Mouse (Mus musculus): Measurements from ENCODE around the gene Nfasc. TPM values are rescaled to one million over a fixed set of nuclear protein-coding genes. Genes with fewer than 3 reads are reported as not detected.

Gene Nfasc
- polyA plus RNA-seq, 1 experiment = 0.01 TPM

DNA sequence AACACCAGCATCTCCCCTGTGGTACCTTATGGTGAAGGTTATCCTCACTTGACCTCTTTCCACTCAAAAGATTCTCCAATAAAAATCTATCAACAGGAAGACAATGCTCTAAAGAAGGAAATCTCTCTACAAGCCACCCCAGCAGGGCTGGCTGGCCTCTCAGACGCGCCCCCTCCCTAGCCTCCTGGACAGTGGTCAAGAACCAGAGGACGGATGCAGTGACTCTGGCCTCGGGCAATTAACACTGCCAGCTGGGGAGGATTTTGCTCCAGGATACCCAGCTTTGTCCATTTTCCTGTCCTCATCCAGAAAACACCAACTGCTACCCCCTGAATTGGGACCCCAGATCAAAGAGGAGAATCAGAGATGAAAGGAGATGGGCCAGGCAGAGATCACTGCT, 44.7 kb downstream of the Nfasc start:
- no peak for TF ChIP-seq GATA1 (IDR thresholded peaks at IDR 0.05; ENCODE audit: borderline replicate concordance, low read length)
- H3K9me3 ChIP-seq = no peaks in the 10 kb centered on the region
- H3K27me3 ChIP-seq (replicated peaks) = peaks cover 29% of the 10 kb centered on the region
- H3K4me1 ChIP-seq = no peaks in the 10 kb centered on the region
- H3K36me3 ChIP-seq (replicated peaks; ENCODE audit: low read length) = no peaks in the 10 kb centered on the region
- no peak overlapping the region for H3K4me3 ChIP-seq (replicated peaks)

GRCm38 (mm10) chr1:132696232-132696631, 45.4 kb downstream of the Nfasc start:
- Histone ChIP-seq H3K9me3 (no peaks in the 10 kb centered on the region), H3K4me1 (no peaks in the 10 kb centered on the region), H3K27me3 (replicated peaks) (peaks cover 28% of the 10 kb centered on the region), H3K36me3 (replicated peaks; ENCODE audit: low read length) (no peaks in the 10 kb centered on the region), H3K4me3 (replicated peaks) (no peak overlapping the region)
- TF ChIP-seq FLI1 (IDR thresholded peaks at IDR 0.05; ENCODE audit: low read length) = no peak
- no peak for TF ChIP-seq GATA1 (IDR thresholded peaks at IDR 0.05; ENCODE audit: borderline replicate concordance, low read length)

DNA sequence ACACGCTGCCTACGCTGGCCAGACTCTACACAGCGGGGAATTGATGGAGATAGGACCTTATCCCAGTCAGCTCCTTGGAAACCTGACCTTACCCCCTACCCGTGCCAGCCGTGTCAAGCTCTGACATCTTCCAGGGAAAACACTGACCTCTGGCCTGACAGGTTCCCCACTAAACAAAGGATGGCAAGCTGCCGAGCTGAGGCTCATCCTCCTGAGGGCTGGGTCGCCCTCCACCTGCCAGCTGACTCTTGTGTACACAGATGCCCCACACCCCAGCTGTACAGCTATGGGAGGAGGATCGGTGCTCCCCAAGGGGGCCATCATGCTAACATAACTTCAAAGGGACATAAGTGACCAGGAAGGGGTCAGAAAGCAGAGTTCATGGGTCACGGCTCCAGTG, 47.6 kb downstream of the Nfasc start:
- no peak for TF ChIP-seq FLI1 (IDR thresholded peaks at IDR 0.05; ENCODE audit: low read length)
- no peak for TF ChIP-seq GATA1 (IDR thresholded peaks at IDR 0.05; ENCODE audit: borderline replicate concordance, low read length)
- Histone ChIP-seq H3K4me3 (replicated peaks) (no peak overlapping the region), H3K36me3 (replicated peaks; ENCODE audit: low read length) (no peaks in the 10 kb centered on the region), H3K27me3 (replicated peaks) (peaks cover 25% of the 10 kb centered on the region), H3K4me1 (no peaks in the 10 kb centered on the region), H3K9me3 (no peaks in the 10 kb centered on the region)

GRCm38 (mm10) chr1:132689181-132689580, 52.4 kb downstream of the Nfasc start:
- H3K27me3 ChIP-seq (replicated peaks) = peaks cover 19% of the 10 kb centered on the region
- no peak for TF ChIP-seq GATA1 (IDR thresholded peaks at IDR 0.05; ENCODE audit: borderline replicate concordance, low read length)
- TF ChIP-seq FLI1 (IDR thresholded peaks at IDR 0.05; ENCODE audit: low read length) = no peak
- H3K4me3 ChIP-seq (replicated peaks) = no peak overlapping the region

DNA sequence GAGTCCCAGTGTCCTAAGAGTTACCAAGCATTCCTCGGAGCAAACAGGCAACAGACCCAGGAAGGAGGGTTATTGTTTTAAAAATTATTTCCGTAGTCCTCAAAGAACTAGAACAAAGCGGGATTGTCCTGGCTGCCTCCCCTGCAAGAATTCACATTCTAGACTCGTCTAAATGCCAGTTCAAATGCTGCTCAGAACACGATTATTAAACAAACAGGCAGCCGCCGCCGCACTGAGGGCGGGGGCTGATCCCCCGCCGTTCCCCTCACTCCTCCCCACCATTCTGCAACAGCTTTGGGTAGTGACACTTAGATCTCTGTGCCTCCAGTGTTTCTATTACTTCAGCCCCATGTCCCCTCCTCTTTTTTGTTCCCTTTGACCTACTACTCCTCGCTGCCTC, 62.7 kb downstream of the Nfasc start:
- H3K4me3 ChIP-seq (replicated peaks) = no peak overlapping the region
- no peak for TF ChIP-seq FLI1 (IDR thresholded peaks at IDR 0.05; ENCODE audit: low read length)
- no peak for TF ChIP-seq GATA1 (IDR thresholded peaks at IDR 0.05; ENCODE audit: borderline replicate concordance, low read length)
- peaks cover 5% of the 10 kb centered on the region for H3K9me3 ChIP-seq
- H3K36me3 ChIP-seq (replicated peaks; ENCODE audit: low read length) = no peaks in the 10 kb centered on the region
- peaks cover 14% of the 10 kb centered on the region for H3K27me3 ChIP-seq (replicated peaks)
- H3K4me1 ChIP-seq = no peaks in the 10 kb centered on the region

More at GRCm38 (mm10) chr1:132689181-132689580, 52.4 kb downstream of the Nfasc start:
- no peaks in the 10 kb centered on the region for H3K4me1 ChIP-seq
- H3K9me3 ChIP-seq = no peaks in the 10 kb centered on the region
- H3K36me3 ChIP-seq (replicated peaks; ENCODE audit: low read length) = no peaks in the 10 kb centered on the region

DNA sequence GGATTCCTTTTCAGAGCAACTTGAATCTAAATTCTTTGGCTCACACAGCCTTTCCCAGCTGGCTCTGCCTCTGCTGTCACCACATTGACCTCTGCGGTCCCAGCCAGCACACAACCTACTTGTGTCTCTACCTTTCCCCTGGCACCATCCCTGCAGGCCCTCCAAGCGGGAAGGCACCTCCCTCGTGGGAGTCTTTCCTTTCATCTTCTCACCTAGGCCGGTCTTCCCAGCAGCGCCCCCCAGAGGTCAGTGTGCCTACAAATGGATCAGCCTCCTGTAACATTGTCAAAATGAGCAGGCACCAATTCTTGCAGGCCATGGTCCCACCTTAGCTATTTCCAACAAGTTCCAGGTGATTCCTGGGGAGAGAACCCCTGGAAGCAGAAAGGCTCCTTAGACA, 63.5 kb downstream of the Nfasc start:
- TF ChIP-seq GATA1 (IDR thresholded peaks at IDR 0.05; ENCODE audit: borderline replicate concordance, low read length) (no peak), FLI1 (IDR thresholded peaks at IDR 0.05; ENCODE audit: low read length) (no peak)
- Histone ChIP-seq H3K9me3 (peaks cover 5% of the 10 kb centered on the region), H3K27me3 (replicated peaks) (peaks cover 14% of the 10 kb centered on the region), H3K4me1 (no peaks in the 10 kb centered on the region), H3K4me3 (replicated peaks) (no peak overlapping the region), H3K36me3 (replicated peaks; ENCODE audit: low read length) (no peaks in the 10 kb centered on the region)

GRCm38 (mm10) chr1:132672704-132673103, 68.9 kb downstream of the Nfasc start:
- Histone ChIP-seq H3K4me1 (no peaks in the 10 kb centered on the region), H3K36me3 (replicated peaks; ENCODE audit: low read length) (no peaks in the 10 kb centered on the region), H3K27me3 (replicated peaks) (peaks cover 12% of the 10 kb centered on the region), H3K4me3 (replicated peaks) (no peak overlapping the region), H3K9me3 (no peaks in the 10 kb centered on the region)
- TF ChIP-seq GATA1 (IDR thresholded peaks at IDR 0.05; ENCODE audit: borderline replicate concordance, low read length) (no peak), FLI1 (IDR thresholded peaks at IDR 0.05; ENCODE audit: low read length) (no peak)

DNA sequence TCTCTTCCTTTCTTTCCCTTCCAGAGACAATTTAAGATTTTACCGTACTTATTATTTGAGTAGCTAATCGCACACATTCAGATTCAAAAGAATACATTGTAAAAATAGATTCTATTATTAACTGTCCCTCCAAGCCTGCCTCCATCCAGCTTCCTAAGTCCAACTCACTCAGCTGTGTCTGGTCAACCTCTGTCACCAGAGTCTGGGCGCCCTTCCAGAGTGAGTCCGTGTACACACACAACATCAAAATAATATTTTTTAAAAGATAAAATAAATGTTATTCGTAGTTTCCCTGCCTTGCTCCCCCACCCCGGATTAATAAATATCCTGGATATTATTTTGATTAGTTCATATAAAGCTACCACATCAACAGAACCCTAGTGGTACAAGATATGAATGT, 72.4 kb downstream of the Nfasc start:
- Histone ChIP-seq H3K36me3 (replicated peaks; ENCODE audit: low read length) (no peaks in the 10 kb centered on the region), H3K4me3 (replicated peaks) (no peak overlapping the region), H3K4me1 (no peaks in the 10 kb centered on the region), H3K27me3 (replicated peaks) (peaks cover 9% of the 10 kb centered on the region), H3K9me3 (peaks cover 6% of the 10 kb centered on the region)
- no peak for TF ChIP-seq FLI1 (IDR thresholded peaks at IDR 0.05; ENCODE audit: low read length)
- TF ChIP-seq GATA1 (IDR thresholded peaks at IDR 0.05; ENCODE audit: borderline replicate concordance, low read length) = no peak

DNA sequence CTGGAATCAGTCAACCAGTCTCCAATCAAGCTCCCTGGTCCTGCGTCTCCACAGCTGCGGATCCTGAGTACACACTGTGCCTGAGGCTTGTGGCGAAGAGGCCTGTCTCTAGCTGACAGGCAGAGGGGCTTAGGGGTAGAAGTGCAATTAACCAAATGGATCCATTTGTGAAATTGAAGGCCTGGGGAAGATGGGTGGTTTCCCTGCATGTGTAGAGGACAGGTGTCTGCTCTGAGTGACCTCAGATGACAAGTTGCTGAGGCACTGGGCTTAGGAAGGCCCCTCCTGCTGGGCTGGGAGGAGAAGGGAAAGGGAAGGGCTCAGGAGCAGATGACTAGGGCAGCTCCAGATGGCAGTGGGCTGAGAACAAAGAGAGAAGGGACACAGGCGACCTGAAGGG, 81.2 kb downstream of the Nfasc start:
- TF ChIP-seq GATA1 (IDR thresholded peaks at IDR 0.05; ENCODE audit: borderline replicate concordance, low read length) (no peak), FLI1 (IDR thresholded peaks at IDR 0.05; ENCODE audit: low read length) (no peak)
- Histone ChIP-seq H3K27me3 (replicated peaks) (peaks cover 34% of the 10 kb centered on the region), H3K36me3 (replicated peaks; ENCODE audit: low read length) (no peaks in the 10 kb centered on the region), H3K4me1 (no peaks in the 10 kb centered on the region), H3K9me3 (peaks cover 17% of the 10 kb centered on the region), H3K4me3 (replicated peaks) (no peak overlapping the region)

DNA sequence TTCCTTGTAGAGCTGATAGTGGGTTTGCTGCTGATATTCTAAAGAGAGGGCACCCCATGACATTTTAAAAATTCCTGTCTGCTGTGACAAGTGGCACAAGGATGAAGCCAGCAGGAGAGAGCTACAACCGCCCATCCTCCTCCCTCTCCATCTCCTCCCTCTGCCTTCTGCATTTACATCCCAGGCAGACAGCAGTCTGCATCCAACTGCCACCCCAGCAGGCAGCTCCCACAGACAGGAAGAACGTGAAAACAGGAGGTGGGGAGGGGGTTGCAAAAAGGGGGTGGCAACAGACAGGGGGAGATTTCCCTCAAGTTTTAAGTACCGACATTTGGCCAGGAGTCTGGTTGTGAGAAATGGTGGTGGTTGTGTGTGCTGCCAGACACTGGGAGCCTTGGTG, 82.0 kb downstream of the Nfasc start:
- peaks cover 15% of the 10 kb centered on the region for H3K9me3 ChIP-seq
- no peak overlapping the region for H3K4me3 ChIP-seq (replicated peaks)
- TF ChIP-seq FLI1 (IDR thresholded peaks at IDR 0.05; ENCODE audit: low read length) (no peak), GATA1 (IDR thresholded peaks at IDR 0.05; ENCODE audit: borderline replicate concordance, low read length) (no peak)
- H3K27me3 ChIP-seq (replicated peaks) = peaks cover 38% of the 10 kb centered on the region
- no peaks in the 10 kb centered on the region for H3K36me3 ChIP-seq (replicated peaks; ENCODE audit: low read length)
- H3K4me1 ChIP-seq = no peaks in the 10 kb centered on the region

DNA sequence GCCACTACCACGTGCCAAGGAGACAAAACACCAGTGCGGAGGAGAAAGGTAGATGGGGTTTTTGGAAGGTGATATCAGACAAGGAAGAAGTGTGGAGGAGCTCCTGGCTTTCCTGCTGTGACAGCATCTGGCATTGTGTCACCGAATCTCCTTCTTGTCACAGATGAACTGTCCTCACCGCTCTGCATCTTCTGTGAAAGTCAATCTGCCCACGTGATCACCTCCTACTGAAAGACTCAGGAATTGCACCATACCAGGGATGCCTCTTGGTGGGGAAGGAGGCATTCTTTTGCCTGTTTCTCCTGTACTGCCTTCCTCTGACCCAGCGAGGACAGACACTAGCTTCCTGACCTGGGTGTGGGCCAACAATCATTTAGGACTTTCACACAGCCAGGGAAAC, 86.0 kb downstream of the Nfasc start:
- TF ChIP-seq GATA1 (IDR thresholded peaks at IDR 0.05; ENCODE audit: borderline replicate concordance, low read length) = no peak
- no peak for TF ChIP-seq FLI1 (IDR thresholded peaks at IDR 0.05; ENCODE audit: low read length)
- no peak overlapping the region for H3K4me3 ChIP-seq (replicated peaks)
- H3K4me1 ChIP-seq = no peaks in the 10 kb centered on the region
- H3K36me3 ChIP-seq (replicated peaks; ENCODE audit: low read length) = no peaks in the 10 kb centered on the region
- peaks cover 66% of the 10 kb centered on the region for H3K27me3 ChIP-seq (replicated peaks)
- no peaks in the 10 kb centered on the region for H3K9me3 ChIP-seq

All from megakaryocyte, embryonic 14.5 days (primary cell).